Mouse (Mus musculus): ENCODE results near the gene Zfp93. TPM values are rescaled to one million over a fixed set of nuclear protein-coding genes. Genes with fewer than 3 reads are reported as not detected.

The Zfp93 gene
- total and polyA plus RNA-seq, 2 experiments, result 1.3 to 3.6 TPM

DNA sequence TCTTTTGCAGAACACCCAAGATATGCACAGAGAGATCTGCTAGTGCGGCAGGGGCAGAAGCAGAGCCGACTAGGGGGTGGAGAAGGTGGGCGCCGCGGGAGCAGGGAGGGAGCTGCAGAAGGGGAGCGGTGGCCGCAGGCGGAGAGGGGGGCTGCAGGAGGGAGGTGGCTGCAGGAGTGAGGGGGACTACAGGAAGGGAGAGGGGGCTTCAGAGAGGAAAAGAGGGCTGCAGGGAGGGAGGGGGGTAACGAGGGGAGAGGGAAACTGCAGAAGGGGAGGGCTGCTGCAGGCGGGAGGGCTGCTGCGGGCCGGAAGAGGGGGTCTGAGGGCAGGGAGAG is 28.4 kb downstream of the Zfp93 start:
- H3K36me3 ChIP-seq (ENCODE audit: control insufficient read depth, insufficient read depth, low read length), result peaks cover 10% of the 10 kb centered on the region; the same call in 1 of the 2 replicates
- TF ChIP-seq POLR2A (IDR thresholded peaks at IDR 0.05; ENCODE audit: extremely low read depth, insufficient read depth, low read length), result no peak
- no peak for TF ChIP-seq CTCF (IDR thresholded peaks at IDR 0.05; ENCODE audit: low read depth, low read length)
- peak overlapping the region; percentile 56 for H3K9ac ChIP-seq (ENCODE audit: low read depth, low read length)
- no peaks in the 10 kb centered on the region for H3K79me2 ChIP-seq (ENCODE audit: control insufficient read depth, insufficient read depth, low read length)
- WGBS, result 10% methylated on average over 12 of the region's 12 CpGs
- H3K27me3 ChIP-seq (ENCODE audit: control insufficient read depth, insufficient read depth, low read length), result no peaks in the 10 kb centered on the region
- no peak overlapping the region for H3K27ac ChIP-seq (replicated peaks; ENCODE audit: insufficient read depth, low read depth, low read length)
- DNase-seq (ENCODE audit: extremely low read depth, low read depth, low spot score), result no peak
- no peaks in the 10 kb centered on the region for H3K4me1 ChIP-seq (ENCODE audit: control insufficient read depth, insufficient read depth, low read length)
- H3K4me3 ChIP-seq (ENCODE audit: insufficient read depth, low read depth, low read length), result peak overlapping the region; percentile 50

DNA sequence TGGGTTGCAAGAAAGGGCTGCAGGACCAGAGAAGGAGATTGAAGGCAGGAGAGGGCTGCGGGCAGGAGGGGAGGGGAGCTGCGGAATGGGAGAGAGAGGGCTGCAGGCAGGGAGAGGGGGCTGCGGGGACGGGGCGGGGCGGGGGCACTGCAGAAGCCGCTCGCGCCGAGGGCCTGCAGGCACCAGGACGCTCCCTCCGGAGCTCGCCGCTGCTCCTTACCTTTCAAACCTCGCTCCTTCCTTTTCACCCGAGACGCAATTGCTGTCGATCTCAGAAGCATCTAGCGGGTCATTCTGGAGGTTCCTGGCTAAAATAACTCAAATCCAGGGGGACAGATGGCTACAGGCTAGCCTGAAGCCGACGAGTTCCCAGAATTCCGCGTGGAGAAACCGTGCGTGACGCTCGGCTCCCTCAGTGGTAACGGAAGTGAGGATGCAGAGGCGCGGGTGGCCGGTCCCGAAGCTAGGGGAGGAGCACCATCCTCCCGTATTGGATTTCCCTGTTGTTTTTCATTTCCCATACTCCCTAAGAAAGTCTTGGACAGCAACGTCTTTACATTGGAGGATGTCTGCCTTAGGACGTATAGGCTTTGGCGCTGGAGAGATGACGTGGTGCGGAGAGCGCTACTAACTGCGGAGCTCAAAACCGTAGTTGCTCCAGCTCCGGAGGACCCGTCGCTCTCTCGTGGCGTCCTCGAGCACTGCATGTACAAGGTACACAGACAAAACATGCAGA is 28.9 kb downstream of the Zfp93 start:
- Histone ChIP-seq H3K9ac (ENCODE audit: low read depth, low read length) (peak overlapping the region; percentile 56), H3K27ac (replicated peaks; ENCODE audit: insufficient read depth, low read depth, low read length) (no peak overlapping the region), H3K4me3 (ENCODE audit: insufficient read depth, low read depth, low read length) (peak overlapping the region; percentile 50), H3K27me3 (ENCODE audit: control insufficient read depth, insufficient read depth, low read length) (no peaks in the 10 kb centered on the region), H3K36me3 (ENCODE audit: control insufficient read depth, insufficient read depth, low read length) (peaks cover 10% of the 10 kb centered on the region; the same call in 1 of the 2 replicates), H3K79me2 (ENCODE audit: control insufficient read depth, insufficient read depth, low read length) (no peaks in the 10 kb centered on the region), H3K4me1 (ENCODE audit: control insufficient read depth, insufficient read depth, low read length) (no peaks in the 10 kb centered on the region)
- DNase-seq (ENCODE audit: extremely low read depth, low read depth, low spot score), result peak; percentile 18
- under 1% methylated on average over 39 of the region's 47 CpGs for WGBS
- TF ChIP-seq POLR2A (IDR thresholded peaks at IDR 0.05; ENCODE audit: extremely low read depth, insufficient read depth, low read length) (no peak), CTCF (IDR thresholded peaks at IDR 0.05; ENCODE audit: low read depth, low read length) (peak; percentile 59)

DNA sequence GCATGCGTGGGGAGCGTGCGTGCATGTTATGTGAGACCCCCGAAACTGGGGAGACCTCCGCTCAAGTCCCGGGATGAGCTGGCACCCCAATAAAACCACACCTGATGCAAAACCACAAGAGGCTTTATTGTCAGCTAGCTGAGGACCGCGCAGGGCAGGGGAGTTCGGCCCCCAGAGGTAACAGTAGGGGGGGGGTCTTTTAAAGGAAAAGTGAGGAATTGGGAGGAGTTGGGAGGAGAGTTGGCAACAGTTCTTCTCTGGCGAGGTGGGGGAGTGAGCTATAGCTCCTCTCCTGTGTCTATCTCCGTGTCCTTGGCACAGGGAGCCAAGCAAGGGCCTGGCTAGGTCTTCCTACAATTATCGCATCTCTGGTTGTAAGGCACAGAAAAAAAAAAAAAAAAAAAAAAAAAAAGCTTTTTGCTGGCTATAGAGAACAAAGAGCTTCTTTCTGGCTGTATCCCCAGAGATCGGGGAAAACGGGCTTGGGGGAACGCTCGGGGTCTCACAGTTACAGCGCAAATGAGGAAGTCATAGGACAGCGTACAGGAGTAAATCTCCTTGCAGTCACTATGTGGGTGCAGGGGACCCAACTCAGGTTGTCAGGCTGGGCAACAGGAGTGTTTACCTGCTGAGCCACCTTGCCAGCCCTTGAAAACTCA is 29.7 kb downstream of the Zfp93 start:
- no peak overlapping the region for H3K9ac ChIP-seq (ENCODE audit: low read depth, low read length)
- H3K4me1 ChIP-seq (ENCODE audit: control insufficient read depth, insufficient read depth, low read length), result no peaks in the 10 kb centered on the region
- no peaks in the 10 kb centered on the region for H3K27me3 ChIP-seq (ENCODE audit: control insufficient read depth, insufficient read depth, low read length)
- H3K27ac ChIP-seq (replicated peaks; ENCODE audit: insufficient read depth, low read depth, low read length), result no peak overlapping the region
- TF ChIP-seq POLR2A (IDR thresholded peaks at IDR 0.05; ENCODE audit: extremely low read depth, insufficient read depth, low read length) (no peak), CTCF (IDR thresholded peaks at IDR 0.05; ENCODE audit: low read depth, low read length) (no peak)
- peaks cover 10% of the 10 kb centered on the region; the same call in 1 of the 2 replicates for H3K36me3 ChIP-seq (ENCODE audit: control insufficient read depth, insufficient read depth, low read length)
- H3K79me2 ChIP-seq (ENCODE audit: control insufficient read depth, insufficient read depth, low read length), result no peaks in the 10 kb centered on the region
- DNase-seq (ENCODE audit: extremely low read depth, low read depth, low spot score), result no peak
- 9% methylated on average over 18 of the region's 18 CpGs for WGBS
- H3K4me3 ChIP-seq (ENCODE audit: insufficient read depth, low read depth, low read length), result no peak overlapping the region

DNA sequence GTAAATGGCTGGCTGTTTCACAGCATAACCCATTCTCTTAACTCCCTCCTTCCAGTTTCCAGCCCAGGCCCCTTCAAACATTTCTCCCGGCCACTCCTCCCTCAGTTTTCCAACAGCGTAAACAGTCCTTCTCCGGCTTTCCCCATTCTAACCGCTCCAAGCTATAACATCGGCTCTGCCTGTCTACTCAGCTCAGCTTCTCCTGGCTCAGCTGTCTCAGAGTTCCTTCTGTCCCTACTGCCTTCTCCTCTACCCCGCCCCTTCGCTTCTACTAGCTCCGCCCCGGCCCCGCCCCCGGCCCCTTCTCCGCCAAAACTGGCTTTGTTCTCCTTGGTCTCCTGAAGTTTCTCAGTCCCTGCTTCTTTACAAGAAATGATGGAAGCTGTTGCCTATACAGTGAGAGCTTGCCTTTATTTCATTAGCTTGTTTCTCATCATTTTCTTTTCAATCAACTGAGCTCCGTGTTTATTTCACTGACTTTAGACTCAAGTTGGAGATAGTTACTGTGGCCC is 30.6 kb downstream of the Zfp93 start, which contains the start of gene Zfp61:
Gene Zfp61 (minus strand): TSS at position 462 of the 512 bp plus-strand sequence.
- WGBS, result 6% methylated on average over 13 of the region's 13 CpGs
- peak; percentile 30 for DNase-seq (ENCODE audit: extremely low read depth, low read depth, low spot score)
- TF ChIP-seq POLR2A (IDR thresholded peaks at IDR 0.05; ENCODE audit: extremely low read depth, insufficient read depth, low read length) (no peak), CTCF (IDR thresholded peaks at IDR 0.05; ENCODE audit: low read depth, low read length) (no peak)
- Histone ChIP-seq H3K27me3 (ENCODE audit: control insufficient read depth, insufficient read depth, low read length) (no peaks in the 10 kb centered on the region), H3K9ac (ENCODE audit: low read depth, low read length) (no peak within 1 kb of the TSS), H3K79me2 (ENCODE audit: control insufficient read depth, insufficient read depth, low read length) (no peaks in the 10 kb centered on the region), H3K27ac (replicated peaks; ENCODE audit: insufficient read depth, low read depth, low read length) (no peak within 1 kb of the TSS), H3K36me3 (ENCODE audit: control insufficient read depth, insufficient read depth, low read length) (peaks cover 8% of the 10 kb centered on the region; the same call in 1 of the 2 replicates), H3K4me1 (ENCODE audit: control insufficient read depth, insufficient read depth, low read length) (no peaks in the 10 kb centered on the region), H3K4me3 (ENCODE audit: insufficient read depth, low read depth, low read length) (no peak within 1 kb of the TSS)

DNA sequence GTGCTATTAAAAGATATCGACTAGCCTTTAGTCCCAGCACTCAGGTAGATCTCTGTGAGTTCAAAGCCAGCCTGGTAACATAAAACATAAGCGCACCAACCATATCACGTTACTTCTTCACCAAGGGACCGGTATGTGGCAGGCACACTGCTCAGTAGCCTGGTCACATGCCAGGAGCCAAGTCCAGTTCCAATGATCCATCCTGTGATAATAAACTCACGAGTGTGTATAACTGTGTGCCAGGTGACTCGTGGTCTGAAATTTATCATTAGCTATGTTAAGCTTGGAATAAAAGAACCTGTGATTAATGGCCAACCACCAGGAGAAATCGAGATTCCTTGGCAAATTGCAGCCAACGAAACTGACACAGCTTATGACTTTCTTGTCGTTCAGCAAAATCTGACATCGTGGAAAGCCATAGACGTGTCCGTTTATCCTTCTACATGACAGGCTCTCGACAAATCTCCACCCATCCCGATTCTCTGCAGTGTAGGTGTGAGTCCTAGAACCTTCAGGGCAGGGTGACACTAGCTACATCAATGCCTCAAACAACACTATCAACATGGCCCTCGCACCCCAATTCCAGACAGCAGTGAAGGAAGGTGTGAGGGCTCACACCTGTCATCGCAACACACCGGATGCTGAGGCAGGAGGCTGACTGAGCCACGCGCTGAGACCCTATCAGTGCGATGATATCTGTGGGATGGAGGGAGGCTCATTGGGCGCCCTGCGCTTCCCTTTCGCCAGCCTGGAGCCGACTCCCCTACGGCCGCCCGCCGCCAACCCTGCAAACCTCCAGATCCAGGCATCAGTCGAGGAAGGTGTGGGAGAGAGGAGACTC is 45.7 kb downstream of the Zfp93 start:
- H3K9ac ChIP-seq (ENCODE audit: low read depth, low read length), result peak overlapping the region; percentile 62
- H3K36me3 ChIP-seq (ENCODE audit: control insufficient read depth, insufficient read depth, low read length), result 0 out of 2 replicates have a peak, but pooled peaks cover 2% of the 10 kb centered on the region
- H3K79me2 ChIP-seq (ENCODE audit: control insufficient read depth, insufficient read depth, low read length), result no peaks in the 10 kb centered on the region
- no peak overlapping the region for H3K27ac ChIP-seq (replicated peaks; ENCODE audit: insufficient read depth, low read depth, low read length)
- TF ChIP-seq POLR2A (IDR thresholded peaks at IDR 0.05; ENCODE audit: extremely low read depth, insufficient read depth, low read length) (no peak), CTCF (IDR thresholded peaks at IDR 0.05; ENCODE audit: low read depth, low read length) (no peak)
- peak; percentile 11 for DNase-seq (ENCODE audit: extremely low read depth, low read depth, low spot score)
- no peaks in the 10 kb centered on the region for H3K27me3 ChIP-seq (ENCODE audit: control insufficient read depth, insufficient read depth, low read length)
- peak overlapping the region; percentile 75 for H3K4me3 ChIP-seq (ENCODE audit: insufficient read depth, low read depth, low read length)
- H3K4me1 ChIP-seq (ENCODE audit: control insufficient read depth, insufficient read depth, low read length), result peaks cover 6% of the 10 kb centered on the region; the same call in 1 of the 2 replicates
- WGBS, result 26% methylated on average over 29 of the region's 29 CpGs
